Mouse (Mus musculus) embryo, embryonic 10.5 days (tissue): ENCODE data around the gene Lamc2.
A peak's percentile ranks its signal among the peaks of the same experiment; 100 is the strongest.

Source experiments
- DNase-seq: peaks from one replicate; pipeline ENCODE4 v3.0.0-alpha.2; 2015; ENCODE audit warnings: low spot score

Lamc2 gene

DNA sequence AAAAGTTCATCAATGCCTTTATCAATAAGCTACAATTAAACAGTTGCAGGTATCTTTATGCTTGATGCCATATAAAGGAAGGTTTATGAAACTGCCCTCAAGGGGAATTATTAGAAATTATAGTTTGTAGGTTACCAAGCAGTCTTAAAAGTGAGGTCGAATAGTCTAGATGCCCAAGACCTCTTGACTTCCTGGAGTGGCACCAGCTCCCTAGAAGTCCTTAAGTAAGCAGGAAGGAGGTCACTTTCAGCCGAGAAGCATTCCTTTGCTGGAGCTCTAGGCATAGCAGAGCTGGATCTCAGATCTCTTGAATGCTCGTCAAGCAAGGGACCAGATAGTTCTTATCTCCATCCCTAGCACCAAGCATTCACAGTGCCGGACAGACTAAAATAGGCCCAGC lies 58.6 kb downstream of the Lamc2 start:
- DNase-seq, result no peak

DNA sequence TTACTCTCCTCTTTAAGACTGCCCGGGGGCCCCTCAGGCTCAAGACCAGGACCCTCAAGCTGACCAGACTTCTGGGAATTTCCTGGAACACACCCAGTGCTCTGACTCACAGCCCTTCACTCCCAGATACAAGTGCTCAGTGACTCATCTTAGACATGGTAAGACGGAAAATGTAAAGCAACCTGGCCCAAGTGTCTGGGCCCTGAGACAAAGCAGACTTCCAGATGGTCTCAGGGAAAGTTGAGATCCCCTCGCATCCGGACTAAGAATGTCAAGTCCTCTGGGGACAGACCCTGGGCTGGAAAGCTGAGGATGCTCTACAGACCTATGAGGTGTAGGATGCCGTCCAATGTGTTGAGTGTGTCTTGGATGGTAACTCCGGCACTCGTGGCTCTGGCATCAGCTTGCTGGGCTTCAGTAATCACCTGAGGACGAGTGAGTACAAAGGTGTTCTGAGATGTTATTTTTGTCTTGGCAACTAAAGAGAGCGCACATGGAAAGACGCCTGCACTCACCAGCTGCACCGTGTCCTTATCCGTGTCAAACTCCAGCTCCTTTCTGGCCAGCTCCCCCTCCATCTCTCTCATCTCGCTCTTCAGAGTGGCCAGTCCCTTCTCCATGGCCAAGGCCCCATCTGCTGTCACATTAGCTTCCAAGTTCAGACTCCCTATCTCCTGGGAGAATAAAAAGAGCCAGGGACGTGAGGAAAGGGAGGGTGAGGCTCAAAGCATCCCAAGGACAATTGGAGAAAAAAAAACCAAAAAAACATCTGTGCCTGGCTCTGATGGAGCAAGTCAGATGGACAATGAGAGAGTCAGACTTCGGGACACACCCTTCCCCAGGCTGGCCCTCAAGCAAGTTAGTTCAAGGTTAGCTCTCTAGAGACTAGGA lies 59.5 kb downstream of the Lamc2 start:
- no peak for DNase-seq

DNA sequence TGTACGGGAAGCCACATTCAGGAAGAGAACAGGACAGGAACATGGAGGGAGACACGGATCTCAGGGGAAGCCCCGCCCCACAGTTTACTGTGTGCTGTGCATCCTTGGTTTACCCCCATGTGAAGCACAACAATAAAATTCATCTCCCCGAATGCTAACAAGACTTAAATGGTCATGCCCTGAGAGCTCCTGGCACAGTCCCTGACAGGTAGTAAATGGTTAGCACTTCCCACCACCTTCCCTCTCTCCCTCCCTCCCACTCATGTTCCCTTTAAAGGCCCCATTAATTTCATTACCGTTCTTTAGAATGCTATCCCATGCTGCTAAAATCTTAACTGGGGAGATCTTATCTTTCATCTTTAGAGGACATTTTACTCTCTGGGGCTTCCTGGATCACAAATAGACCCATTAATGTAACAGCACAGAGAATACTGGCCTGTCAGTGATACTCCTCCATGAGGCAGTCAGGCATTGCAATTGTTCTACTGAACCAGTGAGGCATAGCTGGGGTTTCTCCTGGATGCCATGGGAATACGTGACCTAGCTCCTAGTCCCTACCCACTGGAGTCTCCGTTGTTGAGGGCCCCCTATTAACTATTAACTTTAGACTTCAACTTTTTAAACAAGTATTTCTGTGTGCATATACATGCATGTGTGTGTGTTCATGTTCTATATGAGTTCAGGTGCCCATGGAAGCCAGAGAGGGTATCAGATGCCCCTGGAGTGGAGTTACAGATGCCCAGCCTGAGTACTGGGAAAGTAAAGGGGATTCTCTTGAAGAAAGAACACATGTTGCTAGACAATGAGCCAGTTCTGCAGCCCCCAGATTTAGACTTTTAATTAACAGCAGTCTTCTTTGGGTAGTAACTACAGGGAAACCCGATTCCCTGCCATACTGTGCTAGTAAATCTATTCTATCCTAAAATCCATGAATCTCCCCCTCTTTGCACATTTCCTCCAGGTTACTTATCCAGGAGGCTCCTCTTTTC lies 60.7 kb downstream of the Lamc2 start:
- DNase-seq, result no peak

DNA sequence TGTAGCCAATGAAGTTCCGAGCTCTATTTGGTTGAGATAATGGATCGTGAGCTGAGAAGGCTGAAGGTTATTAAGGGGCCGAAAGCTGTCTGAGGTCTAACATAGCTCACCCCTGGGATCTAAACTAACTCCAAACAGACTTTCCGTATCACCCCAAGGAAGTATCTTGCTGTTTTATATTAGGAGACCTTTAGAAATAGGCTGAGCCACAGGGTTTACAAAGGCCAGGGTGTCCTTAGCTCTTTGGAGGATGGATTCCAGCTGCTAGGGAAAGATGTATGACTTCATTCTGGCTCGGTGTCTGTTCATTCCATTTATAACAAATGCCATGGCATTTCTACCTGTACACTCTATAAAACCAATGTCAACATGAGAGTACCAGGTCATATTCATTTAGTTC lies 61.7 kb downstream of the Lamc2 start:
- no peak for DNase-seq

DNA sequence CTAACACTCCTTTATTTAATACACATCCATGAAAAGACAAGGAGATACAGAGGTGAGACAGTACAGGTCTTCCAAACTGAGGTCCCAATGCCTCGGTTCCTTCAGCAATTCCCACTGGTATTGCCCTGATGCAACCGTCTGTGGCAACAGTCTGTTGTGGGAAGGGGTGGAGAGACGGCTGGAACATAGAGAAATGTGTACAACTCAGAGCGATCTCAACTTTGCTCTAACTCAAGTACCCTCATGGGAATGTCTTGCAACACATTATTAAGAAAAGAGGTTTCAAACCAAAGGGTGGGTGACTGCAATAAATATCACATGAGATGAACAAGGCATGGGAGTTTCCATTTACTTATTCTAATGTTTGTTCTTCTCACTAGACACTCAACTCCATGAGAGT lies 63.5 kb downstream of the Lamc2 start:
- DNase-seq, result no peak

DNA sequence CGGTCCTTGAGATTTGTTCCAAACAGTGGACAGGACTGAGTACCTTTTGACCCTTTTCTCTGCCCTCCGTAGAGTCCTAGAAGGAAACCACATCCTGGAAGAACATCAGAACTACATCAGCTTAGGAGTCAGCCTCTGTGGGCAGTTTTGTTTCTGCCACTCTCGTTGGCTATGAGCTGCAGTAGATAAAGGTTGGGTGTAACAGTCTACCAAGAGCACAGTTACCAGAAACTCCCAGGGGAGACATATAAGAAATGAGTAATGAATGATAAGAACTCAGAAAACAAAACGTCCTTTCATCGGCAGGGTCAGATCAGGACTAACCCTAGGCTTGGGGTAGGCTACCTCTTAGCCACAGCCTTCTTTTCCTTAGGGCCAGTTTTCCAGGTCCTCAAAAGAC lies 64.9 kb downstream of the Lamc2 start:
- DNase-seq, result no peak

DNA sequence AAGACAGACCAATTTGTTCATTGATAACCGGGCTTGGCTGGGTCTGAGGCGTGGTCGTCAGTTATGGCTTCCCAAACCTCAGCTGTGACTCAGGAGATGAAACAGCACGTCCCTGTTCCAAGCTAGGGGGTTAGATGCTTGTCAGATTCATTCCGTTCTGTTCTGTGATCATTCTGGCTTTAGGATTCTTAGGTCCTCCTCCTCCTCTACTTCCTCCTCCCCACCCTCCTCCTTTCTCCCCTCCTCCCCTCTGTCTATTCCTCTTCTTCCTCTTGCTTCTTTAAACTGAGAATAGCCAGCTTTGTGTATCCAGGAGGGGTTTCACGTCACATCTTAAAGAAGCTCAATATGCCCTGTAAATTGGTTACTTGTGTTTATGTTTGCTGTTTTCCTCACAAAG lies 65.7 kb downstream of the Lamc2 start:
- no peak for DNase-seq

DNA sequence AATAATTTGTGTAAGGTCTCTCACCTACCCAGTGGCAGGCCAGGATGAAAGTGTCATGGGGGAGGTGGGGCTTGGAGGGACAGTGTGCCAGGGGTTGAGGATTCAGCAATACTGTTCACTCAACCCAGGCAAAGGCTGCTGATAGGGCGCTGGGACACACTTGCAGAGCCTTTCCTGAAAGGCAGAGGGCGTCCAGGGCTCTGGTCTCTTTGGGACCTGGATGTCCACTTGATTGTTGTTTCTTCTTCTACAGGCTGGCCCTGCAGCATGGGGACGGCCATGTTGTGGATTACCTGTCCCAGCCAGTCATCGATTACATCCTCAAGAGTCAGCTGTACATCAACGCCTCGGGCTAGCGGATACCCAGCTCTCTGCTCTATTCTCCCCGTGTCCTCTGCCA lies 70.9 kb downstream of the Lamc2 start:
- no peak for DNase-seq

DNA sequence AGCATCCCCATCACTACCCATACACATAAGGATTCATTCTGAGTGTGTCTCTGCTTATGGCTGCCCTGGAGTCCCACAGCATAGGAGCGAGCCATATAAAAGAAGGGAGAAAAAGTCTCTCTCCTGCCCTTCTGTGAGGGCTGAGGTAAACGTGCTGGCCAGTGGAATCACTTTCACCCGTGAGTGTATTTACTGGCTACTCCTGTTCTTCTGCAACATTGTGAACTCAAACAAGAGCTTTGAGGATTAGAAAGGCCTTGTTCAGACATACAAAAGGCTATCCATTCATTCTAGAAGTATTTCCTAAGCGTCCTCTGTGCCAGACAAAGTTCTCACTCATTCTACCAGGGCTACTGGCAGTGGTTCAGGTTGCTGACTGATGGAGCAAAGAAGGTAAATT lies 74.7 kb downstream of the Lamc2 start:
- DNase-seq, result no peak

DNA sequence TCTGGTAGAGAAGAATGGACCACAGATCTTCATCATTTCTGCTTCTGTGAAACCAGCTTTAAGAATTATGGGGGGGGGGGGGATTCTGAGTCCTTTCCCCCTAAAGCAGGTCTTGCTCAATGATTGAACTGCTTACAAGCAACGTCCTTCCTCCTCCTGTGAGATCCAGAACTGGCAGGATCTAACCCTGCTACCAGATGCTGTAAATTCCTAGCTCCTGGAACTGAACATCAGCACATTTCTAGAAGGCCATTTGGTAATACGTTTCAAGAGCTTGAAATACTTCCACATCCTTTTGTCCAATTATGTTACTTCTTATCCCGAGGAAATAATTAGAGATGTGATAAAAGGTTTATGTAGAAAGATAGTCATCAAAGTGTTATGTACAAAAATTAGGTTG lies 76.4 kb downstream of the Lamc2 start:
- no peak for DNase-seq

DNA sequence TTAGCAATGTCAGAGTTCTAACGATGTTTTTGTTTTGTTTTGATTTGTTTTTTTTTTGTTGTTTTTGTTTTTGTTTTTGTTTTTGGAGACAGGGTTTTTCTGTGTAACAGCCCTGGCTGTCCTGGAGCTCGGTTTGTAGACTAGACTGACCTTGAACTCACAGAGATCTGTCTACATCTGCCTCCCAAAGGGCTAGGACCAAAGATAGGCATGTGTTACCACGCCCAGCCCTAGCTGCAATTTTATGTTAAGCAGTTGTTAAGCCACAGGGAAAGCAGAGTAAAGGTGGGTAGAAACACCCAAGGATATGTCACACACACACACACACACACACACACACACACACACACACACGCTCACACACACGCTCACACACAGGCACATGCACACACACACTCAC lies 76.9 kb downstream of the Lamc2 start:
- DNase-seq, result no peak

DNA sequence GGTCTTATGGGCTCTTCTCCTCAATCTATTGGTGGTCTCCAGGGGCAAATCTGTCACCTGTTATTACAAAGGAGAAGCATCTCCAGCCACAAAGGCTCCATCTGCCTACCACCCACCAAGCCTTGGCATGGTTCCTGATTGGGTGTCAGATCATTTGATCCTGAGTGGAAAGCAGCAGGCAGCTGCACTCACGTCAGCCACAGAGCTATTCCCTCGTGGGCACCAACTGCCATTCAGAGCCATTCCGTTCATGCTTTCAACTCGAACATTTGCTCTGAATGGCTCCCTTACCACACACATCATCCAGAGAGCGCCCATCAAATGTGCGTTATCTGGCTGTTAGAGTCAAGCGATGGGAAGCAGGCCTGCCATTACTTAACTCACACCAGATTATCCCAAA lies 78.4 kb downstream of the Lamc2 start:
- DNase-seq, result no peak

DNA sequence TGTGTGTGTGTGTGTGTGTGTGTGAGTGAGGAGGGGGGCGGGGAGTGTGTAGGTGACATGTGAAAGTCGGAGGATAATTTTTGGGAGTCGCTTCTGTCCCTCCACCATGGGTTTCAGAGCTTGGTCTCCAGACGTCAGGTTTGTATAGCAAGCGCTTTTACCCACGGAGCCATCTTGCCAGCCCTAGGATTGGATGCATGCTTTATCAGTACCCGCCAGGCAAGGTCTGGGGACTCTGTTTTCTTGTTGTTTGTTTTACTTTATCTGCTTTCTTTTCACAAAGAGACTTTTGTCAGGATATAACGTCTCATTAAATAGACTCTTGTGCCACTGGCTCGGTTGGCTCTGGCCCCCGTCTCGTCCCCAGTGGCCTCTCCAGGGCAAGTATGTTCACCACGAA lies 81.4 kb downstream of the Lamc2 start:
- DNase-seq, result no peak

DNA sequence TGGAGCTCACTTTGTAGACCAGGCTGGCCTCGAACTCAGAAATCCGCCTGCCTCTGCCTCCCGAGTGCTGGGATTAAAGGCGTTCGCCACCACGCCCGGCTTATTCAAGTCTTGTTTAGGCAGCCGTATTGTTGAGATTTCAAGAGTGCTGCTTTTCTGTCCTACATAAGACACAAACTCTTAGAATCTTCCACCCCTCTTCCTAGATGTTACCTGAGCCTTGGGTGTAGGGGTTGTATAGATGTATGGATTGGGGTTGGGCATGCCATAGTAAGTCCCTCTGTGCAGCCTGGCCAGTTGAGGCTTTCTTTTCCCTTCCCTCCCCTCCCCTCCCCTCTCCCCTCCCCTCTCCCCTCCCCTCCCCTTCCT lies 83.1 kb downstream of the Lamc2 start:
- DNase-seq, result no peak

DNA sequence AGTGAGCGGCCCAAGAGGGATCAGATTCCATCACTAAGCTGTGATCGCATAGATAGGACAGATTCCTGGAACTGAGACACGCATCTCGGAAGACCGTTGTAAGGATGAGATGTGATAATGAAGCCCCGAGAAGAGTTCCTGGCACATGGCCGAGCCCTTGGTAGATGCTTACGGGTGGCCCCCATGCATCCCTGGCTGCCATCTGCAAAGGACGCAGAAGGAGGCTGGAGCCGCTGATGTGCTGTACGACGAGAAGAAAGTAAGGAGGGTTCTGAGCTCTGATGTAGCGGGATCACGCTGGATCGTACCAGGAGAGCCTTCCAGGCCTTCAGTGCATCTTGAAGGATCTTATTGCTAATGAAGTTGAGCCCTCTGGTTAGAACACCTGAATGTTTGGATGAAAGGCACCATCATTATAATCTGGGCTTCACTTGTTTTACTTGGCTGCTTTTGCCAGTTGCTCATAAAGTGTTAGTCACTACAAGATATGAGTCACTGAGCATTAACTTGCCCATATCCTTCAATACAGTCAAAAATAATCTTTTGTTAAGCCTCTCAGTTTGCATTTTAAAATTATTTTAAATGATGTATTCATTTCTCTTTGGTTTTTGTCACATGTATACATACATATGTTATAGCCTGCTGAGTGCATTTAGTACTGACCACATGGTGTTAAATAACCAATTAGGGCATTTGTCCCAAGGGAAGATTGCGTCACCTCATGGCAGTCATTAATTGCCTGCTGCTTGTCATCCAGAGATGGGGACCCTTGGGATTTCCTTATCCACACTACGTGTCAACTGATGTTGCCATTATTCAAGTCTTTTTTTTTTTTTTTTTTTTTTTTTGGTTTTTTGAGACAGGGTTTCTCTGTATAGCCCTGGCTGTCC lies 83.7 kb downstream of the Lamc2 start:
- DNase-seq, result no peak

DNA sequence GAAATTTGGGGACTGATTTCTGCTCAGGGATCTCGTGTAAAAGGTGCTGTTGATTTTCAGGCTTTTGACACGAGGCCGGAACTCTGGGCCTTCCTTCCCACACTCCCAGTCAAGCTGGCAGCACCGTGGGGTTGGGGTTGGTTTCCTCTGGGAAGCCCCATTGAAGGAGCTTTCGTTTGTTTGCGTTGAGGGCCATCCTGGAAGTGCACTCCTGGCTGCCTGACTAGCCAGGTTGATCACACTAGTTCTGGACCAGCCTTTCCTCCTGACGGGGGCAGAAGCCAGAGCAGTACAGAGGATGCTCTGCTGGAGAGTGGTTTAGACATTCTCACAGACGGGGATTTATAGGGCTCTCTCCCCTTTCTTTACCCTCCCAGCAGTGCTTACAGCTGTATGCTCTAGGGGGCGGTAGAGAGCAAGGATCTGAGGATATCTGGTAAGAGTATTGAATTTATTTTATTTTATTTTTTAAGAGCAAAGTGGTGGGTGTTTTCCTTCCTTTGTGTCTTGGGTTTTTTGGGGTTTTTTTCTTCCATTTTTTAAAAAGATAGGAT lies 84.8 kb downstream of the Lamc2 start:
- DNase-seq, result peak; percentile 74

DNA sequence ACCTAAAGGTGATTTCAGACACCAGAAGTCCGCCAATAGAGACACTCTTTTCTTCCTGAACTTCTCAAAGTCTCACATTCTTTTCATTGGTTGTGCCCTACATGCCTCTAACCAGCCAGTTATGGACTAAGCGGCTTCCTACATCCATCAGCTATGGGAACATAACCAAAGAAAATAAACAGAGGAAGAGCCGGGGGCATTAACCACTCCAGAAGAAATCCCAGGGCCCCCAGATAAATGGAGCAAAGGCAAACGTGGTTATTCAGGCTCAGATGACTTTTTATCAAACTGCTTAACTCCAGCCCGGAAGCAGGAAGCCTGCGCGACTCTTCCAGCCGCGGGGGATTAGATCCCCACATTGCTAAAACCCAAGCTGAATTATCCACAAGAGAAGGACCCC lies 85.3 kb downstream of the Lamc2 start:
- DNase-seq, result no peak

DNA sequence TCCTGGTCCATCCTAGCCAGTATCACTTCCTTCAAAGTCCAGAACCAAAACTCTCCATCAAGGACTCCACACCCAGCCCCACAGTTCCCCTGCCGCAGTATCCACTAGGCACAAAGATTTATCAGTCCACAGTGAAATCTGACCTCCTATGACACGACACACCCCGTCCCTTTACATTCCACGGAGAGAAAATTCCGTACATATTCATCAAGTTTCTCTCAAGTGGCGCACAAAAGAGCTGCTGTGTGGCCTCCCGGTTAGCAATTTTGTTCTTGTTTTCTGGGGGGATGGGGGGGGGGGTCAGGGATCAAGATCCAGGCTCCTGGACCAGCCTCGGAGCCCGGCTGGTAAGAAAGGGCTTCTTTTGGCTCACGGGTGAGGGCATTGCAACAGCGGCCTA lies 87.7 kb downstream of the Lamc2 start:
- no peak for DNase-seq

DNA sequence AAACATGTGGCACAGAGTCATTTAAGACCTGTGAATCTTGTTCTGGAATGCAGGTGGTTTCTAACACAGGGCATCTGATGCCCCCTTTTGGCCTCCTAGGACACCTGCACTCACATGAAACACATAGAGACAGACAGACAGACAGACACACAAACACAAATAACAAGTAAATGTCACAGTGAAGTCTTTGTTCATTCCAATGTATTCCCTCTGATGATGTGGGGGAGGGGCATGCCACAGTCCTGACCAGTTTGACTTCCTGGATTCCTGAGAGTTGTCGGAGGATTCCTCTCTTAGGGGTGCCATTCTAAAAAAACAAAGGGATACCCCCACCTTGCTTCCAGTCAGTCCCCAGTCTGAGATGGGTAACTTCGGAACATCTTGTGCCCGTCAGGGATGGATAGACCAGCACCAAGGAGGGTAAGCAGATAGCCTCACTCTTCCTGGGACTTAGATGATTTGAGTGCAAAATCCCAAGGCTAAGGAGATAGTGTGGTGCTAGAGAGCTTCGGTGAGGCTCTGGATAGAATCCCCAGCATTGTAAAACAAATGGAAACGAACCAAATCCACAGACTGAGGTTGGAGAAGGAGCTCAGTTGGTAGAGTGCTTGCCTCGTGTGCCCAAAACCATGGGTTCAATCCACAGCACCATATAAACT lies 89.1 kb downstream of the Lamc2 start:
- DNase-seq, result no peak

DNA sequence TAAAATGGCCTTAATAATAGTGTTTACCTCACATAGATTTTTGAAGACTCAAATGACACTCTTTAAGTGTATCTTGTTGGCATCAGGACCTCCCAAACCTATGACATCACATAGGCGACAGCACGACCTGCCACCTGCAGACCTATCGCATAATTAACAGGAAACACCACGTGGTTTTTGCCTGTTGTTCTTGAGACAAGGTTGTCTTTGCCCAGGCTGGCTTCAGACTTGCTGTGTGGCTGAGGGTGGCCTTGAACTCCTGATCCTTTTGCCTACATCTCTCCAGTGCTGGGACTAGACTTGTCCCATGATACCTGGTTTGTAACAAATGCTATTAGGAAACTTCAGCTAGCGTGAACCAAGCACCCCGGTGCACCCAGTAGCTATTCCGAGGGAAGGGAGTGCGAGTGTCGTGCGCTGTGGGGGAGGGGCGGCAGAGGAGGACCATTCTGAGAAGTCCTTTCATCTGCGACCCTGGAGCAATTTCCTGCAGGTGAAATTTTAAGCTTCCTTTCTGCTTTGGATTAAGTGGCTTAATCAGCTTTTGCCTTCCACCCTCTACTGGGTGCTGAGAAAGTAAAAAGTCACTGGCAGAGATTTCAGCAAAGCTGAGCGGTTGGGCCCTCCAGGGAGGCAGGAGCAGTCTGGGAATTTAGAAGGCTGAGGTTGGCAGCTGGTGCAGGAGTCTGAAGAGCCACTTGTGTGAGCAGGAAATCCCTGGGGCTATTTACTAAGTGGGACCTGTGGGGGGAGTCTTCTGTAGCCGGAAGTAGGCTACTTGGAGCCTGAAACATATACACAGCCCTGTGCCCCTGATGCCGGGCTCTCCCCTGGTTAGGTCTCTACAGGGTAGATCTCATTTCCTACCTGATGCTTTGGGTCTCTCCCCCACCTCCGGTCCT lies 90.2 kb downstream of the Lamc2 start:
- DNase-seq, result no peak
